Mouse (Mus musculus) erythroblast, adult 5-6 weeks (primary cell): ENCODE results near the gene Tmem136. TPM values are rescaled to one million over a fixed set of nuclear protein-coding genes. Genes with fewer than 3 reads are reported as not detected.
"Not testable (repeated sequence)": the region's sequence is repeated elsewhere in the genome, so short reads cannot be mapped to it uniquely, and the experiment has no call there.

ENCODE experiments used
- ATAC-seq: replicated peaks from 2 replicates; pipeline ENCODE4 v1.8.0; 2016; ENCODE audit warnings: moderate number of reproducible peaks, mild to moderate bottlenecking, moderate TSS enrichment, inconsistent platforms; ENCODE audit not compliant: poor library complexity, low FRiP score, severe bottlenecking
- total RNA-seq, 2 experiments: library from RNA; stranded (forward) in 1 of 2; stranded (reverse) in 1 of 2; fragments of 150-400 nt in 1 of 2; fragments of 200-764, 138-1000 nt in 1 of 2; gene quantifications; 2 replicates each; pipeline versions ENCODE4 v1.2.3 to v1.2.4; 2015 to 2017; ENCODE audit warnings: low replicate concordance in 2 of 2

Tmem136 gene
- total RNA-seq (2015; ENCODE audit: low replicate concordance) (0.38 and 5.6 TPM in 2 replicates), total RNA-seq (2017; ENCODE audit: low replicate concordance) (1.9 and 3.1 TPM in 2 replicates)

GRCm38 (mm10) chr9:43116134-43116996 is at the start of gene Tmem136:
Gene Tmem136 (minus strand): TSS chr9:43116570.
- peak; percentile 97 for ATAC-seq

DNA sequence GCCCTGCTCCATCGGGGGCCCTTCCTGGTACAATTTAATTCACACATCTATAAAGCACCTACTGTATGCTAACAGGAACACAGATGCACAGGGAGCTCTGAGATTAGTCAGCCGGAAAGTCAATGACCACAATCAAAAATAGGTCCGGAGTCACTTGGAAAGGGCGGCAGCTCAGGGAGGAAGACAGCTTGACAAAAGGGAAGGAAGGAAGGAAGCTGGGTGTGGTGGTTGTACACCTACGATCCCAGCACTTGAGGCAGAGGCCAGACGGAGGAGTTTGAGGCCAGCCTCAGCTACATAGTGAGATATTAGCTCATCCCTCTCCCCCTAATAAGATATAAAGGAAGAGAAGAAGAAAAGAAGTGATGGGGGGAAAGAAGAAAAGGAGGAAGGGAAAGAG is 39.6 kb upstream of the Tmem136 start:
- ATAC-seq: no peak

DNA sequence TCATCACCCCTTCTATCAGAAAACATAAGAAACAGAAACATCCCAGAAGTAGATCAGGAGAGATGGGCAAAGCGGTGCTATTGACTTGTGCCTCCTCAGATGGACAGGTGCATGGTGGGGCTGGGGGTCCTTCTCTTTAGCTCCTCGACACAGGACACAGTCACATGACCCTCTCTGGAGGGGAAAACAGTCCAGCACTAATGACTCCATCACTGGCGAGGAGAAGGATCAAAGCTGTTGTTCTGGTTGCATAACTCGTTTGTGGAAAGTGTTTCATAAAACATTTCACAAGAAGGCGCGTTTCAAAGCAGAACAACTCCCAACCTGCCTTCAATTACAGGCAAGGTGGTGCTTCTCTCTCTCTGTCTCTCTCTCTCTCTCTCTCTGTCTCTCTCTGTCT is 35.4 kb upstream of the Tmem136 start:
- no peak for ATAC-seq

DNA sequence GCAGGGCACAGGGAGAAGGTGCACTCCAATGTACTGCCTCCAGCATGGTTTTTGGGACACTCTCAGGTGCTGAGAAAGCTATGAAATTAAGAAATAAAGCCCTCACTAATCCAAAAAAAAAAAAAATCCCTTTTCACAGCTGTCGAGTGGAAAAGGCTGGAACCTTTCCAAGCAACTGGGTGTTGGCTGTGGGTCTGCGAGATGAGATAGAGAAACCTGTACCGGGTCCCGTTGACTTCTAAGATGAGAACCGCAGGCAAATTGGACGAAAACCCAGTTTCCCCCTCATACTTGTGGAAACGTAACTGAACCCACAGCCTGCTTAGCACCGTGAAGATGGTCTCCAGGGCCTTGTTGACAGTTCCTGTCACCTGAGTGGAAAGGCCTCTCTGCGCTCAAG is 34.6 kb upstream of the Tmem136 start:
- ATAC-seq: no peak

DNA sequence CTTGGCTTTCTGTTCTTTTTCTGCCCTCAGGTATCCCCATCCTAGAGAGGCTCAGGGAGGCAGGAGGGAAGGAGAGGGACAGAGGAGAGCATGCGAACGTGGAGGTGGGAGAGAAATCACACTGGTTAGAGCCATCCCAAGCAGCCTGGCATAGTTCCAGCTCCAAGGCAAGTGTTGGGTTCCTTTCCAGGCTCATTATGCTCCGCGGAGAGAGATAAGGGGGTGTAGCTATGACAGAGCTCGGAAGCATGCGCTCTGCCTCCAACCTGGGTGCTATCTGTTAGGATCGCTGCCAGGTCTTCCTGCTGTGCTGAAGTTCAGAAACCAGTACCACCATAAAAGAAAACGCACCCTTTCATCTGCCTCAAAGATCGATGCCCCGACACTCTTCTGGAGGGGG is 33.7 kb upstream of the Tmem136 start:
- ATAC-seq: peak; percentile 53

GRCm38 (mm10) chr9:43149498-43149897 is 33.1 kb upstream of the Tmem136 start:
- no peak for ATAC-seq

GRCm38 (mm10) chr9:43145196-43145595 is 28.8 kb upstream of the Tmem136 start:
- ATAC-seq: no peak

GRCm38 (mm10) chr9:43144206-43144810 is 27.9 kb upstream of the Tmem136 start:
- no peak for ATAC-seq

DNA sequence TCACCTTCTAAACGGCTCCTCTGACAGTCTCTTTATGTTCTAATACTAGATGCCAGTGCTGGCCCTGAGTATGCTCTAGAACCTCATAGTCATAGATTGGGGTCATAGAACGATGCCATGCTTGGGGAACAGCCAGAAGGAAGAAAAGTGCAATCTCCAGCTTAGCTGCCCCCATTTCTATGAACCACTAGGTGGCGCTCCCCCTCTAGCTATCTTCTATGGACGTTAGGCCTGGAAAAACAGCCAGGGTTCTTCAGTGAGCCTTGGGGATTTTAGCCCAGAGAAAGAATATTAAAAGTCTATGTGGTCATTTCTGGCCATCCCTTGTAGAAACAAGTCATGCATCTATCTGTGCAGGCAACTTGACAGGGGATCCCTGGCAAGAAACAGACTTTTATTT is 25.5 kb upstream of the Tmem136 start:
- peak; percentile 83 for ATAC-seq

DNA sequence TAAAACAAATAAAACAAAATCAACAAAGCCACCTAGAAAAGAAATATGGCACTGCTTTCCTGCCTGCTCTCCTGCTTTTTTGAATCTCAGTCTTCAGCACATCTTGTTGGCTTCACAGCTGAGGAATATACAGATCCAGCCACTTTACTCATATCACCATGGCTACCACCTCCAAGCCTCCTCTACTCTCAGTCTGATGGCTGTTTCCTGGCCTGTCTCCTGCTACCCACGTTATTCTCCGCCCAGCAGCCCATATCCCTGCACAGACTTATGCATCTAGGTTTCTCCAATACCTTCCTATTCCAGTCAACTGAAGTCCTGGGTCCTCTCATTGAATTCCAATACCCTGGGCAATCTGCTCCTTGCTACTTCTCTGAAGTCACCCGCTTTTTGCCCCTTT is 17.2 kb upstream of the Tmem136 start:
- no peak for ATAC-seq

DNA sequence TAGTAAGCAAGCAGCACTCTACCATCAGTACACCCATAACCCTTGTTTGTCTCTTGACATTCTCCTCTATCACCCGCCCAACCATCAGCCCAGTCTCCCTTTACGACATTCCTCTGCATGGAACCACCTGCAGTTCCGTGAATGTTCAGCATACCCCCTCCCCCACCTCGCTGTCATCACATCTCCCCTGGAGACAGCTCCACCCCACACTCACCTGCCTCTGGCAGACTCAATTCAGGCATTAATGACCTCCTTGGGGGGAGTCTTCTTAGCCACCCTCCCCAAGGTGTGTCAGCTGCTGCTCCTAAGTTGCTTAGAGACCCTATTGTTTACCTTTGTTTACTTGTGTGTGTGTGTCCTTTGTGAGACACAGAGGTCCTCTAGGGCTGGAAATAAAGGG is 16.0 kb upstream of the Tmem136 start:
- no peak for ATAC-seq

GRCm38 (mm10) chr9:43131940-43132339 is 15.6 kb upstream of the Tmem136 start:
- no peak for ATAC-seq

DNA sequence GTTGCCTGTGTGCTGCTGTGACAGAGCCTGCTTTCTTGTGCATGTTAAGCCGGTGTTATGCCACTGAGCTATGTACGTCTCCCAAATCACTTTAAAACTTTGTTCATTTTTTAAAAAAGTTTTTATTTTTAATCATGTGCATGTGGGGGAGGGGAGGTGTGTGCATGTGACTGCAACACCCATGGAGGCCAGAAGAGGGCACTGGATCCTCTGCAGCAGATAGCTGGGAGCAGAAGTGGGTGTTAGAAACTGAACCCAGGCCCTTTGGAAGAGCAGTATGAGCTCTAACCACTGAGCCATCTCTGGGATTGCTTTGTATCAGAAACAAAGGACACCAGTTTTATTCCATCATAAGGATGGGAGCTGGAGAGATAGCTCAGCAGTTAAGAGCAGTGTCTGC is 14.3 kb upstream of the Tmem136 start:
- peak; percentile 77 for ATAC-seq

GRCm38 (mm10) chr9:43127101-43127787 is 10.9 kb upstream of the Tmem136 start:
- ATAC-seq: no peak

DNA sequence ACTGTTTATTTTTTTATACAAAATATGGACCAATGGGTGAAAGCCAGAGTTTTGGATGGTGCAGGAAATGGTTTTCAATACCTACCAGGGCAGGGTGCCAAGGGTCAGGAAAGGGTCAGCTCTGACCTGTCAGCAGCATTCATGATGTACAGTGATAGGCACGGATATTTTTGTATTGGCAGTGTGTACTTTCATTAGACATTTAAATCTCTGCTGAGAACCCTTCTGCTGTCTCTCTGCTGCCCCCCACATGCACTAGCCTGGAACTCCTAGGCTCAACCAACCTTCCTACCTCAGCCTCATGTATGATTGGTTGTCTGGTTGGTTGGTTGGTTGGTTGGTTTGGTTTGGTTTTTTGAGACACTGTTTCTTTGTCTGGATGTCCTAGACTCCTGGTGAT is 6.0 kb upstream of the Tmem136 start:
- ATAC-seq: peak; percentile 77

GRCm38 (mm10) chr9:43121948-43122347 is 5.6 kb upstream of the Tmem136 start:
- not testable (repeated sequence) for ATAC-seq

DNA sequence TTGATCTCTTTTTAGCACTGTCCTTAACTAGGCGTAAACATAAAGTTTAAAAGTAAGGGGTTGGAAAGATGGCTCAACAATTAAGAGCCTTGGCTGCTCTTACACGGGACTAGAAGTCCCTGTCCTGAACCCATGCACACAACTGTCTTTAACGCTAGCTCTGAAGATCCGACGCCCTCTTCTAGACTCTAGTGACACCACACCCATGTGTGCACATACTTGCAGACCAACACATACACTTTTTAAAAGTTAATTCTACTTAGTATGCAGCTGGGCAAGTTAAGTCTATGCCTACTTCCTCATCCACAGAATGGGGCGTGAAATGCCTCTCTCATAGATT is 597 bp upstream of the Tmem136 start:
- peak; percentile 65 for ATAC-seq

GRCm38 (mm10) chr9:43115431-43116133 is 788 bp downstream of the Tmem136 start:
- ATAC-seq: no peak

- ATAC-seq: no peak
Measured at GRCm38 (mm10) chr9:43114833-43115232, 1.5 kb downstream of the Tmem136 start.

DNA sequence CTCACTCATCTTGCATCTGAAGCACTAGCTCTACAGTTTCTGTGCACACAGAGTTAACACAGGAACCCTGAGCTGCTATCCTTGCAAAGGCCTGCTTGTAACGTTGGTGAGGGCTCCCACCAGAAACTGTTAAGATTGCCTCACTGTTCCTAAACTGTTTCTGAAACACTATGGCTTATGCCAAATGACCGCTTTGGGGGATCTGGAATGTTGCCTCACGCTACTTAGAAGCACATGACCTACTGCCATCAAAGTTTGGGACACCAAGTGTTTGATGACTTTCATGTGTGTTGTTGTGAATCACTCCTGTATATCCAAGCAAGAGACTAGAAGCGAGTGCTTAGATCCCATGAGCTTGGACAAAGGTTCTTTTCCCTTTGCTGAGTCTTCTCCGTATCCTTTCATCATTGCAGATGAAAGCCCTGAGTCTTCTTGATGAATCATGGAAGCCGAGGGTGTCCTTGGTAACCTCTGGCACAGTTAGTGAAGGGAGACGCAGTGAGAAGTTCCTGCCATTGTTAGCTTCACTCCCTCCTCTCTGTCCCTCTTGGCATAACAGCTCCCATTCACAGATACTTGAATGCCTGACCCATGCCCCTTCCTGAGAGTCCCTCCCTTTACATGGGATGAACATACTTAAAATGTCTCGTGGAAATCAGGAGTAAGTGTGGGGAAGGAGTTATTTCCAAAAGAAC is 5.9 kb downstream of the Tmem136 start:
- no peak for ATAC-seq
